Mouse (Mus musculus): ENCODE measurements at regions not wholly inside any gene's neighbourhood (a gene's known extent, or its start where the extent isn't known, plus 50 kb on each side); places are given as distances from the start of the nearest gene placed in this dataset.

GRCm38 (mm10) chr2:46179741-46180140 is 1062.5 kb upstream of the Zeb2 start:
- H3K4me1 ChIP-seq (replicated peaks): no peaks in the 10 kb centered on the region
- 63% methylated on average over 4 of the region's 4 CpGs for WGBS
- no peaks in the 10 kb centered on the region for H3K27me3 ChIP-seq (ENCODE audit: insufficient read depth, poor library complexity, severe bottlenecking)
- no peak for DNase-seq (ENCODE audit: low spot score)
- no peak overlapping the region for H3K4me3 ChIP-seq
- H3K9me3 ChIP-seq: no peaks in the 10 kb centered on the region
- H3K36me3 ChIP-seq: no peaks in the 10 kb centered on the region
- H3K27ac ChIP-seq: no peak overlapping the region

- H3K4me1 ChIP-seq (replicated peaks): no peaks in the 10 kb centered on the region
- no peaks in the 10 kb centered on the region for H3K27me3 ChIP-seq (ENCODE audit: insufficient read depth, poor library complexity, severe bottlenecking)
- WGBS: 65% methylated on average over 1 of the region's 1 CpGs
- no peak for DNase-seq (ENCODE audit: low spot score)
- no peaks in the 10 kb centered on the region for H3K36me3 ChIP-seq
- no peak overlapping the region for H3K27ac ChIP-seq
- no peak overlapping the region for H3K4me3 ChIP-seq
- no peaks in the 10 kb centered on the region for H3K9me3 ChIP-seq
These were observed 1051.3 kb upstream of the Zeb2 start for GRCm38 (mm10) chr2:46168488-46168887.

GRCm38 (mm10) chr2:46149848-46150247 is 1032.7 kb upstream of the Zeb2 start:
- no peaks in the 10 kb centered on the region for H3K4me1 ChIP-seq (replicated peaks)
- no peaks in the 10 kb centered on the region for H3K9me3 ChIP-seq
- H3K36me3 ChIP-seq: no peaks in the 10 kb centered on the region
- H3K27ac ChIP-seq: no peak overlapping the region
- no peak for DNase-seq (ENCODE audit: low spot score)
- no peak overlapping the region for H3K4me3 ChIP-seq
- no peaks in the 10 kb centered on the region for H3K27me3 ChIP-seq (ENCODE audit: insufficient read depth, poor library complexity, severe bottlenecking)
- 93% methylated on average over 3 of the region's 3 CpGs for WGBS

GRCm38 (mm10) chr2:46119871-46120270 is 1002.7 kb upstream of the Zeb2 start:
- WGBS: 77% methylated on average over 3 of the region's 3 CpGs
- no peaks in the 10 kb centered on the region for H3K36me3 ChIP-seq

GRCm38 (mm10) chr2:46106991-46107390 is 989.8 kb upstream of the Zeb2 start:
- no peaks in the 10 kb centered on the region for H3K27me3 ChIP-seq (ENCODE audit: insufficient read depth, poor library complexity, severe bottlenecking)
- H3K4me1 ChIP-seq (replicated peaks): no peaks in the 10 kb centered on the region
- no peak for DNase-seq (ENCODE audit: low spot score)
- H3K27ac ChIP-seq: no peak overlapping the region
- no peak overlapping the region for H3K4me3 ChIP-seq
- H3K36me3 ChIP-seq: no peaks in the 10 kb centered on the region
- no peaks in the 10 kb centered on the region for H3K9me3 ChIP-seq

More at GRCm38 (mm10) chr2:46119871-46120270, 1002.7 kb upstream of the Zeb2 start:
- Histone ChIP-seq H3K9me3 (no peaks in the 10 kb centered on the region), H3K4me3 (no peak overlapping the region), H3K27me3 (ENCODE audit: insufficient read depth, poor library complexity, severe bottlenecking) (no peaks in the 10 kb centered on the region), H3K27ac (no peak overlapping the region), H3K4me1 (replicated peaks) (no peaks in the 10 kb centered on the region)
- no peak for DNase-seq (ENCODE audit: low spot score)

GRCm38 (mm10) chr2:46065034-46065802 is 948.0 kb upstream of the Zeb2 start:
- no peaks in the 10 kb centered on the region for H3K36me3 ChIP-seq
- no peaks in the 10 kb centered on the region for H3K4me1 ChIP-seq (replicated peaks)
- H3K4me3 ChIP-seq: no peak overlapping the region
- no peak for DNase-seq (ENCODE audit: low spot score)
- H3K9me3 ChIP-seq: no peaks in the 10 kb centered on the region
- WGBS: 78% methylated on average over 7 of the region's 7 CpGs
- H3K27me3 ChIP-seq (ENCODE audit: insufficient read depth, poor library complexity, severe bottlenecking): peaks cover 4% of the 10 kb centered on the region
- no peak overlapping the region for H3K27ac ChIP-seq

GRCm38 (mm10) chr2:46055729-46056128 is 938.5 kb upstream of the Zeb2 start:
- no peak for DNase-seq (ENCODE audit: low spot score)
- Histone ChIP-seq H3K4me3 (no peak overlapping the region), H3K27me3 (ENCODE audit: insufficient read depth, poor library complexity, severe bottlenecking) (no peaks in the 10 kb centered on the region), H3K4me1 (replicated peaks) (no peaks in the 10 kb centered on the region), H3K36me3 (no peaks in the 10 kb centered on the region), H3K9me3 (no peaks in the 10 kb centered on the region), H3K27ac (no peak overlapping the region)
- WGBS: 91% methylated on average over 8 of the region's 8 CpGs

GRCm38 (mm10) chr2:46054902-46055301 is 937.7 kb upstream of the Zeb2 start:
- WGBS: 71% methylated on average over 7 of the region's 7 CpGs
- H3K36me3 ChIP-seq: no peaks in the 10 kb centered on the region
- H3K27me3 ChIP-seq (ENCODE audit: insufficient read depth, poor library complexity, severe bottlenecking): no peaks in the 10 kb centered on the region
- H3K4me1 ChIP-seq (replicated peaks): no peaks in the 10 kb centered on the region
- no peak overlapping the region for H3K4me3 ChIP-seq
- no peak overlapping the region for H3K27ac ChIP-seq
- no peaks in the 10 kb centered on the region for H3K9me3 ChIP-seq
- DNase-seq (ENCODE audit: low spot score): no peak

GRCm38 (mm10) chr2:46021854-46022253 is 904.7 kb upstream of the Zeb2 start:
- Histone ChIP-seq H3K4me3 (no peak overlapping the region), H3K9me3 (no peaks in the 10 kb centered on the region), H3K36me3 (no peaks in the 10 kb centered on the region), H3K27me3 (ENCODE audit: insufficient read depth, poor library complexity, severe bottlenecking) (no peaks in the 10 kb centered on the region), H3K4me1 (replicated peaks) (no peaks in the 10 kb centered on the region), H3K27ac (no peak overlapping the region)
- WGBS: 83% methylated on average over 1 of the region's 1 CpGs
- DNase-seq (ENCODE audit: low spot score): no peak

- Histone ChIP-seq H3K4me3 (no peak overlapping the region), H3K36me3 (no peaks in the 10 kb centered on the region), H3K4me1 (replicated peaks) (no peaks in the 10 kb centered on the region), H3K9me3 (no peaks in the 10 kb centered on the region), H3K27me3 (ENCODE audit: insufficient read depth, poor library complexity, severe bottlenecking) (no peaks in the 10 kb centered on the region), H3K27ac (no peak overlapping the region)
- 72% methylated on average over 3 of the region's 3 CpGs for WGBS
- DNase-seq (ENCODE audit: low spot score): no peak
These were observed 896.6 kb upstream of the Zeb2 start for GRCm38 (mm10) chr2:46013771-46014269.

- no peaks in the 10 kb centered on the region for H3K9me3 ChIP-seq
- WGBS: 95% methylated on average over 1 of the region's 1 CpGs
- no peaks in the 10 kb centered on the region for H3K36me3 ChIP-seq
- H3K4me1 ChIP-seq (replicated peaks): no peaks in the 10 kb centered on the region
- DNase-seq (ENCODE audit: low spot score): no peak
- H3K27me3 ChIP-seq (ENCODE audit: insufficient read depth, poor library complexity, severe bottlenecking): no peaks in the 10 kb centered on the region
- H3K27ac ChIP-seq: no peak overlapping the region
- H3K4me3 ChIP-seq: no peak overlapping the region
These were observed 895.5 kb upstream of the Zeb2 start for GRCm38 (mm10) chr2:46012716-46013115.

GRCm38 (mm10) chr2:45975157-45975556 is 858.0 kb upstream of the Zeb2 start:
- DNase-seq (ENCODE audit: low spot score): no peak
- Histone ChIP-seq H3K4me1 (replicated peaks) (no peaks in the 10 kb centered on the region), H3K27ac (no peak overlapping the region)

GRCm38 (mm10) chr2:45968635-45969034 is 851.4 kb upstream of the Zeb2 start:
- no peak for DNase-seq (ENCODE audit: low spot score)
- WGBS: 89% methylated on average over 5 of the region's 5 CpGs
- Histone ChIP-seq H3K27ac (no peak overlapping the region), H3K4me3 (no peak overlapping the region), H3K36me3 (no peaks in the 10 kb centered on the region), H3K4me1 (replicated peaks) (no peaks in the 10 kb centered on the region), H3K9me3 (no peaks in the 10 kb centered on the region), H3K27me3 (ENCODE audit: insufficient read depth, poor library complexity, severe bottlenecking) (no peaks in the 10 kb centered on the region)

More at GRCm38 (mm10) chr2:45975157-45975556, 858.0 kb upstream of the Zeb2 start:
- H3K9me3 ChIP-seq: no peaks in the 10 kb centered on the region
- H3K4me3 ChIP-seq: no peak overlapping the region
- H3K36me3 ChIP-seq: no peaks in the 10 kb centered on the region
- H3K27me3 ChIP-seq (ENCODE audit: insufficient read depth, poor library complexity, severe bottlenecking): no peaks in the 10 kb centered on the region

Measured in hindbrain, embryonic 10.5 days (tissue).